ENCODE assay signal across 12 mouse cellular contexts in the genomic region with DNA sequence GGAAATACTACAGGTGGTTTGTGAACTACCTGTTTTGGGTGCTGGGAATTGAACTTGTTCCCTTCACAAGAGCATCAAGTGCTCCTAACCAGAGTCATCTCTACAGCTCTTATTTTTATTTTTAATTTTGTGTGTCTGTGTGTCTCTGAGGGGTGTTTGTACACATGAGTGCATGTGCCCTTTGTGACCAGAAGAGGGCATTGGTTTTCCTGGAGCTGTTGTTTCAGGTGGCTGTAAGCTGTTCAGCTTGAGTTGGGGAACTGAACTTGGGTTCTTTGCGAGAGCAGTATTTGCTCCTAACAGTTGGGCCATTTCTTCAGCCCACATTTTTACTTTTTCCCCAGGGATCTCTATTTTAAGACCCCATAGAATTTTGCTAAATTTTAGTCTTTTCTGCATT.
"Had no signal": no experiment of that assay in that cellular context is flagged by ENCODE, and none has a peak within 500 bp of the region (broad histone marks: within the 10 kb centered on the region; RNA-seq: fewer than 3 reads in every experiment).

No protein-coding gene starts in this region.

- H3K4me2 ChIP-seq: liver, embryonic 13.5 days; lung, embryonic 14.5 days; midbrain, embryonic 12.5 days; neural tube, embryonic 12.5 days had no signal

- H3K4me1 ChIP-seq: limb, embryonic 10.5 days; midbrain, embryonic 12.5 days; neural tube, embryonic 12.5 days had no signal

- H3K4me3 ChIP-seq: limb, embryonic 10.5 days; liver, embryonic 13.5 days; midbrain, embryonic 12.5 days; myocyte; neural tube, embryonic 12.5 days had no signal

- DNase-seq: kidney, adult 8-10 months; kidney, postnatal 36 days; liver, embryonic 13.5 days; lung, embryonic 14.5 days; lung, postnatal 10 days; thymus, adult 18-20 months; thymus, postnatal 36 days had no signal

- H3K9me3 ChIP-seq: limb, embryonic 10.5 days; liver, embryonic 13.5 days; midbrain, embryonic 12.5 days; neural tube, embryonic 12.5 days had no signal

- H3K9ac ChIP-seq: liver, embryonic 13.5 days; lung, embryonic 14.5 days; midbrain, embryonic 12.5 days; neural tube, embryonic 12.5 days had no signal

- H3K27me3 ChIP-seq: liver, embryonic 13.5 days; midbrain, embryonic 12.5 days; neural tube, embryonic 12.5 days had no signal

- H3K27ac ChIP-seq: limb, embryonic 10.5 days; liver, embryonic 13.5 days; macrophage; midbrain, embryonic 12.5 days; neural tube, embryonic 12.5 days had no signal
